In genomic region chr12:73598241-73598640, GRCm38 (mm10) we compare ENCODE assay signal across 8 mouse cellular contexts. TPM values are rescaled to one million over a fixed set of nuclear protein-coding genes. Genes with fewer than 3 reads are reported as not detected.
DNase-seq lines count a peak whose midpoint lies in the region.
"Had no signal": no experiment of that assay in that cellular context is flagged by ENCODE, and none has a peak within 500 bp of the region (broad histone marks: within the 10 kb centered on the region; RNA-seq: fewer than 3 reads in every experiment).

No protein-coding gene starts in this region.

- DNase-seq in layer of hippocampus, adult 9-11 months: peak; percentile 77
- DNase-seq in layer of hippocampus, adult 8-10 months (ENCODE audit: low spot score in 2 of 2): no peak
- peak; percentile 34 for DNase-seq in adrenal gland, postnatal 25 days
- peak; percentile 67 to 68 for DNase-seq in kidney, postnatal 25 days
- DNase-seq in spleen, postnatal 36 days (ENCODE audit: low spot score in 2 of 2): peak; percentile 64 to 68
- no peak for DNase-seq in neural tube, embryonic 10.5 days (ENCODE audit: extremely low spot score, low spot score)
- no peak for DNase-seq in midbrain, embryonic 10.5 days (ENCODE audit: low spot score)

- H3K36me3 ChIP-seq in midbrain, embryonic 10.5 days: no peaks in the 10 kb centered on the region

- peaks cover 7% of the 10 kb centered on the region; the same call in 1 of the 2 replicates for H3K27me3 ChIP-seq in midbrain, embryonic 10.5 days (ENCODE audit: low read depth, poor library complexity, severe bottlenecking)

- H3K9me3 ChIP-seq in midbrain, embryonic 10.5 days (replicated peaks): no peaks in the 10 kb centered on the region

- H3K27ac ChIP-seq in midbrain, embryonic 10.5 days (replicated peaks): no peak overlapping the region
- H3K27ac ChIP-seq: liver, embryonic 14.5 days had no signal

- peaks cover 25% of the 10 kb centered on the region for H3K4me1 ChIP-seq in midbrain, embryonic 10.5 days

- no peak overlapping the region for H3K4me3 ChIP-seq in midbrain, embryonic 10.5 days

- 74% methylated on average over 6 of the region's 6 CpGs for WGBS in midbrain, embryonic 10.5 days

RNA-seq across cellular contexts. Expression of gene Prkch, which starts 13.6 kb away (rescaled TPM):
- 1 to 10 TPM; 3.2 to 5.6 (median 4.3) TPM for total RNA-seq in layer of hippocampus, adult 8-10 months (2022)
- 13.6 and 15.2 TPM in 2 replicates for total RNA-seq in adrenal gland, postnatal 25 days (2021)
- 4.0 and 4.9 TPM in 2 replicates for polyA plus RNA-seq in midbrain, embryonic 10.5 days (2016; fragmentation: Nextera tagmentation; extraction: Ambion mirVana)

RNA-seq across cellular contexts. Expression of gene Tmem30b, which starts 52.0 kb away (rescaled TPM):
- total RNA-seq in layer of hippocampus, adult 8-10 months (2022): under 1 TPM in 1 of 4 experiments, not detected in 3; 0.11 TPM
- 0.38 TPM in 1 of 2 replicates, not detected in the other for total RNA-seq in adrenal gland, postnatal 25 days (2021)
- polyA plus RNA-seq in midbrain, embryonic 10.5 days (2016; fragmentation: Nextera tagmentation; extraction: Ambion mirVana): 1.6 and 1.8 TPM in 2 replicates

Comparison
In these comparisons a context has a peak if more than half of its experiments do, and no peak if none do; other contexts are left out.
1. DNase-seq: peak in layer of hippocampus, adult 9-11 months (single experiment), adrenal gland, postnatal 25 days (single experiment), kidney, postnatal 25 days (2 of 2) and spleen, postnatal 36 days (2 of 2); none in layer of hippocampus, adult 8-10 months (0 of 2), neural tube, embryonic 10.5 days (single experiment) and midbrain, embryonic 10.5 days (single experiment).